Mouse (Mus musculus) kidney, adult 2 months (tissue): ENCODE data around the gene Zbtb20.

Experiments used
- CTCF ChIP-seq: fragments of 200-500 bp; conservative IDR thresholded peaks from 2 replicates; pipeline ENCODE4 v1.5.1; 2011; ENCODE audit warnings: low read depth, mild to moderate bottlenecking, control low read depth, low read length, moderate library complexity, mixed read lengths; ENCODE audit not compliant: insufficient read depth, insufficient read length
- POLR2A ChIP-seq: fragments of 200-500 bp; IDR thresholded peaks from one replicate; pipeline ENCODE4 v1.6.1; 2011; ENCODE audit warnings: low read depth, low read length, control low read depth

DNA sequence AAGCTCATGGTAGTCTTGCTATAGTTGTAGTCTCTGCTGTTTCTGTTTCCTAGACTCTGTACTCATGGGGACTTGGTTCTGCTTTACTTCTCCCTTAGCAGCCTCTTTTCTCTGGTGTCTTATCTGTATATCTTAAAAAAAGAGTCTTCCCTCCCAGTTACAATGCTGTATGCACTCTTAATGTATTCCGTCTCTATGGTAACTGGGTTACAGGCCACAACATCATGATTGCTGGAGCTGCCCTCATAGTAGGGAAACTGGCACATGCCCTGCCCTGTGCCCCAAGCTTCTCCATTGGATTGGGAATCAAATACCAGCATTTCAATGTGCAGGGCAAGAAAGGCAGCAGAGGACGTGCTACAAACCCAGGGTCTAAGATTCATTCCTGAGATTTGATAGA lies 567.4 kb downstream of the Zbtb20 start:
- TF ChIP-seq CTCF (no peak), POLR2A (no peak)
